ENCODE assay signal across 9 mouse cellular contexts in genomic region chr12:86912335-86913093, GRCm38 (mm10). TPM values are rescaled to one million over a fixed set of nuclear protein-coding genes. Genes with fewer than 3 reads are reported as not detected.
DNase-seq lines count a peak whose midpoint lies in the region; ATAC-seq lines count a peak whose summit lies in the region.
"Had no signal": no experiment of that assay in that cellular context is flagged by ENCODE, and none has a peak within 500 bp of the region (broad histone marks: within the 10 kb centered on the region; RNA-seq: fewer than 3 reads in every experiment).

No protein-coding gene starts in this region.

- no peak overlapping the region for H3K4me3 ChIP-seq in kidney, embryonic 16.5 days (ENCODE audit: low read length)
- H3K4me3 ChIP-seq in embryonic facial prominence, embryonic 10.5 days: peak overlapping the region; percentile 35
- H3K4me3 ChIP-seq in hindbrain, embryonic 14.5 days (replicated peaks; ENCODE audit: low read length): no peak overlapping the region
- H3K4me3 ChIP-seq in neural tube, embryonic 12.5 days: no peak overlapping the region

- H3K9me3 ChIP-seq in kidney, embryonic 16.5 days (ENCODE audit: low read length): no peaks in the 10 kb centered on the region
- H3K9me3 ChIP-seq in embryonic facial prominence, embryonic 10.5 days: no peaks in the 10 kb centered on the region
- H3K9me3 ChIP-seq in hindbrain, embryonic 14.5 days (ENCODE audit: control insufficient read depth, low read length): no peaks in the 10 kb centered on the region
- H3K9me3 ChIP-seq in neural tube, embryonic 12.5 days: no peaks in the 10 kb centered on the region

- H3K4me2 ChIP-seq in kidney, embryonic 16.5 days (replicated peaks; ENCODE audit: low read depth, low read length): peak overlapping the region; percentile 43
- peak overlapping the region; percentile 31; the same call in 1 of the 2 replicates for H3K4me2 ChIP-seq in hindbrain, embryonic 14.5 days (replicated peaks)
- H3K4me2 ChIP-seq in neural tube, embryonic 12.5 days (replicated peaks): peak overlapping the region; percentile 29

- H3K27me3 ChIP-seq in kidney, embryonic 16.5 days (ENCODE audit: insufficient read depth, low read length): no peaks in the 10 kb centered on the region
- peaks cover 47% of the 10 kb centered on the region for H3K27me3 ChIP-seq in embryonic facial prominence, embryonic 10.5 days (replicated peaks; ENCODE audit: low read depth, poor library complexity, severe bottlenecking)
- 0 out of 2 replicates have a peak, but pooled peaks cover 3% of the 10 kb centered on the region for H3K27me3 ChIP-seq in hindbrain, embryonic 14.5 days (ENCODE audit: control insufficient read depth, insufficient read depth, low read length)
- H3K27me3 ChIP-seq in neural tube, embryonic 12.5 days (replicated peaks): peaks cover 62% of the 10 kb centered on the region

- H3K9ac ChIP-seq in kidney, embryonic 16.5 days (replicated peaks; ENCODE audit: low read length): no peak overlapping the region; the same call in 1 of the 2 replicates
- peak overlapping the region; percentile 4; the same call in 1 of the 2 replicates for H3K9ac ChIP-seq in hindbrain, embryonic 14.5 days
- peak overlapping the region; percentile 1; the same call in 1 of the 2 replicates for H3K9ac ChIP-seq in neural tube, embryonic 12.5 days

- no peak for ATAC-seq in kidney, embryonic 16.5 days (ENCODE audit: low FRiP score, low TSS enrichment)
- no peak for ATAC-seq in hindbrain, embryonic 14.5 days (ENCODE audit: low FRiP score)
- ATAC-seq in neural tube, embryonic 12.5 days (ENCODE audit: low FRiP score, low read depth): no peak

- H3K36me3 ChIP-seq in kidney, embryonic 16.5 days (ENCODE audit: insufficient read depth, low read length): no peaks in the 10 kb centered on the region
- H3K36me3 ChIP-seq in embryonic facial prominence, embryonic 10.5 days (replicated peaks): no peaks in the 10 kb centered on the region
- H3K36me3 ChIP-seq in hindbrain, embryonic 14.5 days (replicated peaks; ENCODE audit: control insufficient read depth, insufficient read depth): no peaks in the 10 kb centered on the region
- H3K36me3 ChIP-seq in neural tube, embryonic 12.5 days: no peaks in the 10 kb centered on the region

- WGBS in kidney, embryonic 16.5 days: 6% methylated on average over 22 of the region's 22 CpGs
- 9% methylated on average over 22 of the region's 22 CpGs for WGBS in embryonic facial prominence, embryonic 10.5 days
- 8% methylated on average over 21 of the region's 22 CpGs for WGBS in hindbrain, embryonic 14.5 days
- 7% methylated on average over 22 of the region's 22 CpGs for WGBS in neural tube, embryonic 12.5 days

- peaks cover 23% of the 10 kb centered on the region for H3K4me1 ChIP-seq in kidney, embryonic 16.5 days (ENCODE audit: insufficient read depth, low read length)
- peaks cover 52% of the 10 kb centered on the region for H3K4me1 ChIP-seq in embryonic facial prominence, embryonic 10.5 days
- peaks cover 25% of the 10 kb centered on the region for H3K4me1 ChIP-seq in hindbrain, embryonic 14.5 days (replicated peaks; ENCODE audit: control insufficient read depth, insufficient read depth, low read length)
- peaks cover 25% of the 10 kb centered on the region for H3K4me1 ChIP-seq in neural tube, embryonic 12.5 days

- DNase-seq in kidney, postnatal 14 days: no peak
- DNase-seq in embryonic facial prominence, embryonic 10.5 days (ENCODE audit: low spot score): peak; percentile 39
- no peak for DNase-seq in hindbrain, embryonic 14.5 days (ENCODE audit: low spot score)
- no peak for DNase-seq in thymus, postnatal 14 days
- no peak for DNase-seq in urinary bladder, postnatal 36 days (ENCODE audit: low spot score in 2 of 2)
- no peak for DNase-seq in right cerebral cortex, adult 18-20 months
- DNase-seq: thymus, adult 18-20 months had no signal

- no peak overlapping the region for H3K27ac ChIP-seq in kidney, embryonic 16.5 days (ENCODE audit: low read length)
- H3K27ac ChIP-seq in embryonic facial prominence, embryonic 10.5 days (replicated peaks): peak overlapping the region; percentile 71
- H3K27ac ChIP-seq in hindbrain, embryonic 14.5 days: peak overlapping the region; percentile 93
- peak overlapping the region; percentile 70; the same call in 1 of the 2 replicates for H3K27ac ChIP-seq in neural tube, embryonic 12.5 days

RNA-seq across cellular contexts. Expression of gene Irf2bpl, which starts 27.9 kb away (rescaled TPM):
- 30.3 and 30.4 TPM in 2 replicates for polyA plus RNA-seq in kidney, embryonic 16.5 days (2015; fragmentation: Nextera tagmentation; extraction: Ambion mirVana)
- polyA plus RNA-seq in embryonic facial prominence, embryonic 10.5 days (2016; fragmentation: Nextera tagmentation; extraction: Ambion mirVana): 13.5 and 17.3 TPM in 2 replicates
- polyA plus RNA-seq in hindbrain, embryonic 14.5 days (2014; fragmentation: Nextera tagmentation; extraction: Ambion mirVana): 64.5 and 65.5 TPM in 2 replicates
- polyA plus RNA-seq in neural tube, embryonic 12.5 days (2016; fragmentation: Nextera tagmentation; extraction: Ambion mirVana): 57.2 and 61.9 TPM in 2 replicates

RNA-seq across cellular contexts. Expression of gene Cipc, which starts 34.3 kb away (rescaled TPM):
- 24.0 and 24.9 TPM in 2 replicates for polyA plus RNA-seq in kidney, embryonic 16.5 days (2015; fragmentation: Nextera tagmentation; extraction: Ambion mirVana)
- polyA plus RNA-seq in embryonic facial prominence, embryonic 10.5 days (2016; fragmentation: Nextera tagmentation; extraction: Ambion mirVana): 35.1 and 37.1 TPM in 2 replicates
- polyA plus RNA-seq in hindbrain, embryonic 14.5 days (2014; fragmentation: Nextera tagmentation; extraction: Ambion mirVana): 46.8 and 52.1 TPM in 2 replicates
- 41.5 and 43.0 TPM in 2 replicates for polyA plus RNA-seq in neural tube, embryonic 12.5 days (2016; fragmentation: Nextera tagmentation; extraction: Ambion mirVana)
